In genomic region chr11:119122396-119122795, GRCm38 (mm10) we compare ENCODE assay signal across 15 mouse cellular contexts. TPM values are rescaled to one million over a fixed set of nuclear protein-coding genes. Genes with fewer than 3 reads are reported as not detected.
DNase-seq lines count a peak whose midpoint lies in the region; ATAC-seq lines count a peak whose summit lies in the region.
"Had no signal": no experiment of that assay in that cellular context is flagged by ENCODE, and none has a peak within 500 bp of the region (broad histone marks: within the 10 kb centered on the region; RNA-seq: fewer than 3 reads in every experiment).

No protein-coding gene starts in this region.

- peak; percentile 4 for DNase-seq in adrenal gland, adult 2 months
- no peak for DNase-seq in adrenal gland, adult 18-20 months (ENCODE audit: low spot score in 2 of 2)
- peak; percentile 53 for DNase-seq in left cerebral cortex, postnatal 4 days
- DNase-seq in left cerebral cortex, postnatal 36 days (ENCODE audit: low spot score in 2 of 2): no peak
- peak; percentile 46 to 52 for DNase-seq in B cell, adult 2 months
- DNase-seq in ovary, postnatal 36 days (ENCODE audit: low spot score): no peak
- no peak for DNase-seq in retina, postnatal 1 day
- DNase-seq: adrenal gland, postnatal 36 days; cerebellum, adult 8-10 months; heart, postnatal 14 days; kidney, adult 11 months; lung, postnatal 14 days; right cerebral cortex, postnatal 25 days; thymus, postnatal 14 days had no signal

- peak; percentile 70 for ATAC-seq in monocyte, adult 5-6 weeks (replicated peaks; ENCODE audit: insufficient number of reproducible peaks, low FRiP score, low TSS enrichment, poor library complexity, severe bottlenecking)

- intact Hi-C loops in left cerebral cortex, postnatal 4 days (cut with DNase I): no loop called here
- intact Hi-C loops in left cerebral cortex, postnatal 36 days (cut with DNase I): no loop called here

RNA-seq across cellular contexts. Expression of gene Cbx4, which starts 36.4 kb away (rescaled TPM):
- 100 to 1,000 TPM; 144 to 197 TPM for total RNA-seq in adrenal gland, adult 2 months (2021)
- 89.0 and 127 TPM in 2 replicates for polyA plus RNA-seq in adrenal gland, adult 2 months (2012; rRNA removed)
- 100 to 1,000 TPM; 115 to 163 TPM for total RNA-seq in adrenal gland, adult 18-20 months (2021)
- 10 to 100 TPM; 40.8 to 45.2 TPM for total RNA-seq in left cerebral cortex, postnatal 4 days (2021)
- total RNA-seq in left cerebral cortex, postnatal 36 days (2021): 10 to 100 TPM; 60.9 to 68.6 TPM
- 35.2 to 45.8 TPM (median 42.2 TPM) in 3 replicates for total RNA-seq in monocyte, adult 5-6 weeks (2017)

Comparison
In these comparisons a context has a peak if more than half of its experiments do, and no peak if none do; other contexts are left out.
1. DNase-seq: peak in adrenal gland, adult 2 months (single experiment), left cerebral cortex, postnatal 4 days (single experiment) and B cell, adult 2 months (2 of 2); none in adrenal gland, adult 18-20 months (0 of 2), left cerebral cortex, postnatal 36 days (0 of 2), ovary, postnatal 36 days (single experiment) and retina, postnatal 1 day (single experiment).